Mouse (Mus musculus) kidney, adult 11 months (tissue): ENCODE data around the gene Fam168a.

Experiments used
- DNase-seq: peaks from one replicate; pipeline ENCODE4 v3.0.0; 2022

Gene Fam168a

GRCm38 (mm10) chr7:100871355-100871754 lies 164.9 kb downstream of the Fam168a start:
- DNase-seq = no peak

GRCm38 (mm10) chr7:100871892-100872291 lies 165.5 kb downstream of the Fam168a start:
- DNase-seq = peak; percentile 57

GRCm38 (mm10) chr7:100873197-100873596 lies 166.8 kb downstream of the Fam168a start:
- DNase-seq = no peak

- DNase-seq = no peak
Observed at GRCm38 (mm10) chr7:100875822-100876221, 169.4 kb downstream of the Fam168a start.

- DNase-seq = no peak
Observed at GRCm38 (mm10) chr7:100876293-100876692, 169.9 kb downstream of the Fam168a start.

- DNase-seq = no peak
Observed at GRCm38 (mm10) chr7:100876771-100877170, 170.3 kb downstream of the Fam168a start.

GRCm38 (mm10) chr7:100879595-100879994 lies 173.2 kb downstream of the Fam168a start:
- DNase-seq = peak; percentile 48

GRCm38 (mm10) chr7:100881531-100881930 lies 175.1 kb downstream of the Fam168a start:
- no peak for DNase-seq

- no peak for DNase-seq
Observed at GRCm38 (mm10) chr7:100881950-100882349, 175.5 kb downstream of the Fam168a start.

GRCm38 (mm10) chr7:100884460-100884859 lies 178.0 kb downstream of the Fam168a start:
- DNase-seq = no peak

- DNase-seq = no peak
Observed at GRCm38 (mm10) chr7:100886535-100886934, 180.1 kb downstream of the Fam168a start.
